Mouse (Mus musculus) embryonic facial prominence, embryonic 14.5 days (tissue): ENCODE data around the gene Oprm1. TPM values are rescaled to one million over a fixed set of nuclear protein-coding genes. Genes with fewer than 3 reads are reported as not detected.
A peak's percentile ranks its signal among the peaks of the same experiment; 100 is the strongest.

Experiments
- ATAC-seq: fragments of 200-750 bp; cut with Nextera tagmentation; 2 replicates; pipeline ENCODE4 v1.8.0; 2017; ENCODE audit warnings: low read depth, moderate number of reproducible peaks, moderate TSS enrichment
- DNase-seq: peaks from one replicate; pipeline ENCODE4 v3.0.0-alpha.2; 2015; ENCODE audit warnings: low spot score
- H3K27ac ChIP-seq: fragments of 300-500 bp; sonication (generic); replicated peaks from 2 replicates; pipeline ENCODE4 v1.5.1; 2014; ENCODE audit warnings: low read depth, mild to moderate bottlenecking, low read length, moderate library complexity
- H3K27me3 ChIP-seq: fragments of 300-500 bp; sonication (generic); replicated peaks from 2 replicates; pipeline ENCODE4 v1.6.1; 2014; ENCODE audit warnings: low read length; ENCODE audit not compliant: control insufficient read depth, insufficient read depth
- H3K36me3 ChIP-seq: fragments of 300-500 bp; sonication (generic); 2 replicates; pipeline ENCODE4 v1.6.1; 2014; ENCODE audit warnings: low read length, mixed read lengths; ENCODE audit not compliant: control insufficient read depth, insufficient read depth
- H3K4me1 ChIP-seq: fragments of 300-500 bp; sonication (generic); 2 replicates; pipeline ENCODE4 v1.6.1; 2014; ENCODE audit warnings: antibody characterized with exemption, low read length; ENCODE audit not compliant: control insufficient read depth, insufficient read depth
- H3K4me2 ChIP-seq: fragments of 300-500 bp; sonication (generic); 2 replicates; pipeline ENCODE4 v1.6.1; 2014; ENCODE audit warnings: low read depth, mild to moderate bottlenecking, low read length, moderate library complexity, mixed read lengths
- H3K4me3 ChIP-seq: fragments of 300-500 bp; sonication (generic); 2 replicates; pipeline ENCODE4 v1.5.1; 2014; ENCODE audit warnings: low read depth, mild to moderate bottlenecking, low read length
- H3K9ac ChIP-seq: fragments of 300-500 bp; sonication (generic); 2 replicates; pipeline ENCODE4 v1.6.1; 2014; ENCODE audit warnings: low read depth, mild to moderate bottlenecking, low read length, moderate library complexity, mixed read lengths
- H3K9me3 ChIP-seq: fragments of 300-500 bp; sonication (generic); 2 replicates; pipeline ENCODE4 v1.6.1; 2016; ENCODE audit warnings: low read length; ENCODE audit not compliant: control insufficient read depth
- WGBS: fragments of 180-500 bp; shearing (Covaris S2); extraction: QIAGEN DNeasy Blood & Tissue Kit; methylation state at CpG from one replicate; pipeline ENCODE4 v1.1.7; 2014; 5-methylcytosine and 5-hydroxymethylcytosine counted together
- polyA plus RNA-seq: library from polyadenylated mRNA; unstranded; fragments of >200 nt; fragmentation: Nextera tagmentation; extraction: Ambion mirVana; gene quantifications from 2 replicates; pipeline ENCODE4 v1.2.1, GENCODE M21; 2014

Oprm1 gene
- polyA plus RNA-seq, 1 experiment from 2014 or later: 0.22 TPM

DNA sequence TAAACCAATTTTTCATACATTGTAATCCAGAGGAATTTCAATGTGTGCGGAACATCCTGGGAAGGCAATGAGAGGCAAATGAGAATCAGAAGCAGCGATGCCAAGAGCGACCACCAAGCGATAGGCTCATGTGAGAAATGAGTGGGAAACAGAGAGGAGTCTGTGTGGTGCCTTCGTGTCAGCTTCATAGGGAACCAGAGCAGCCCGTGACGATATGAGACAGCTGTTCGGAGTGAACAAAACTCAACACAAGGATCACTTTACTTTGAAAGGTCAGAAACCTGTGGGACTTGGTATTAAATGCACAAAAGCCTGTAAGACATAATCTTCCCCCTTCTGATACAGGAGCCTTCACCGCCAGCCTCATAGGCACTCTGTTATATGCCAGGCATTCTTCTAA lies 262.2 kb downstream of the Oprm1 start:
- H3K4me3 ChIP-seq: no peak overlapping the region
- WGBS: 67% methylated on average over 9 of the region's 9 CpGs
- H3K36me3 ChIP-seq: no peaks in the 10 kb centered on the region
- no peaks in the 10 kb centered on the region for H3K4me1 ChIP-seq
- peak; percentile 51 for DNase-seq
- H3K4me2 ChIP-seq: no peak overlapping the region
- H3K27me3 ChIP-seq: no peaks in the 10 kb centered on the region
- H3K9me3 ChIP-seq: no peaks in the 10 kb centered on the region
- no peak overlapping the region for H3K9ac ChIP-seq
- ATAC-seq: peak; percentile 70; the same call in 1 of the 2 replicates
- H3K27ac ChIP-seq: no peak overlapping the region

DNA sequence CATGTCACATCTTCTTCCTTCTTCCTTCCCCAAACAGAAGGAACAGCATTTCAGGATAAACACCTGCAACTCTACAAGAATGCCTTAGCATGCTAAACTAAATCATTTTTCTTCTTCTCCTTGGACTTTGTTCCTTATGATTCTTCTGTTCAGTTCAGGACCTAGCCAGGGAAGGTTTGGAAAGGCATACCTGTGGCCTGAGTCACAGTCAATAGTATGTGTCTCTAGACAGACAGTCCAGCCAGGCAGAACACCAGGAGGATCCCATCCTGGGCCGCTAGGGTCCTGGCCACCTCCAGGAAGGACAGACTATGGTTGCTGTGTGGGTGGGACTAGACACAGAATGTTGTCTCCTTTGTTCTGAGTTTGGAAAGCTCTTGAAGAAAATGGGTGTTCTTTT lies 266.7 kb downstream of the Oprm1 start:
- 77% methylated on average over 1 of the region's 1 CpGs for WGBS
- Histone ChIP-seq H3K4me3 (no peak overlapping the region), H3K4me1 (no peaks in the 10 kb centered on the region), H3K9ac (no peak overlapping the region), H3K4me2 (no peak overlapping the region), H3K27ac (no peak overlapping the region), H3K36me3 (no peaks in the 10 kb centered on the region), H3K9me3 (no peaks in the 10 kb centered on the region), H3K27me3 (no peaks in the 10 kb centered on the region)
- DNase-seq: no peak
- no peak for ATAC-seq

DNA sequence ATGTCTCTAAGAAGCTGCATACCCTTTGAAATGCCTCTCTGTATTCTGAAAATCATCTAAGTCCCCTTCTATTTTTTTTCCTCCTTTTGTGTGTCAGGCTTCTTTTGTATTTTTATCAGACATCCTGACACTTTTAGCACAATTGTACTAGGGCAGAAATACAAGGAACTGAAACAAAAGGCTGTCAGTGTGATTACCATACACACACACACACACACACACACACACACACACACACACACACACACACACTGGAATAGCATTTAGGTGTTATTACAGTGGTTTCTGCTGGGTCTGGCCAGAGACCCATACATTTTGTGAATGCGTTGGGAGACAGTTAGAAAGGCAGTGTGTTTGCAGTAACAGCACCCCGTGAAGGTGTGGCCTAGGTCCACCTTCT lies 275.2 kb downstream of the Oprm1 start:
- DNase-seq: no peak
- Histone ChIP-seq H3K36me3 (no peaks in the 10 kb centered on the region), H3K9ac (no peak overlapping the region), H3K4me1 (no peaks in the 10 kb centered on the region), H3K27me3 (no peaks in the 10 kb centered on the region), H3K4me3 (no peak overlapping the region), H3K4me2 (no peak overlapping the region), H3K9me3 (no peaks in the 10 kb centered on the region), H3K27ac (no peak overlapping the region)
- no peak for ATAC-seq
- WGBS: 98% methylated on average over 2 of the region's 2 CpGs

DNA sequence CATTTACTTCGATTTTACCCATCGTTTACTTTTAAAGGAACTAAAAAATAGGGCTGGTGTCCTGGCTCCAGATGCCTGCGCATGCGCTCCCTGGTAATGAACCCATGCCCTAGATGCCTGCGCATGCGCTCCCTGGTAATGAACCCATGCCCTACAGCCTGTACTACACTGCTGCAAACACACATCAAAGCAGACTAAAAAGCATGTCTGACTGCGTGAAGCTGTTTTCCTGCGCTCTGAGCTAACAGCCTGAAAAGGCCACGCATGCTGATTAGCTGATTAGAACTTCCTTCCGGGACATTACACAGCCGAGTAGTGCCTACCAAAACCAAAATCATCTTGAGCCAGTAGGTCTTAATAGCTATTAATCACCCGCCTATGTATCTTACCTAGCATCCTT lies 277.2 kb downstream of the Oprm1 start:
- Histone ChIP-seq H3K9ac (no peak overlapping the region), H3K27ac (no peak overlapping the region), H3K4me1 (peaks cover 6% of the 10 kb centered on the region), H3K9me3 (no peaks in the 10 kb centered on the region), H3K27me3 (no peaks in the 10 kb centered on the region), H3K4me3 (no peak overlapping the region), H3K4me2 (no peak overlapping the region), H3K36me3 (no peaks in the 10 kb centered on the region)
- no peak for ATAC-seq
- DNase-seq: no peak
- WGBS: 71% methylated on average over 12 of the region's 12 CpGs

DNA sequence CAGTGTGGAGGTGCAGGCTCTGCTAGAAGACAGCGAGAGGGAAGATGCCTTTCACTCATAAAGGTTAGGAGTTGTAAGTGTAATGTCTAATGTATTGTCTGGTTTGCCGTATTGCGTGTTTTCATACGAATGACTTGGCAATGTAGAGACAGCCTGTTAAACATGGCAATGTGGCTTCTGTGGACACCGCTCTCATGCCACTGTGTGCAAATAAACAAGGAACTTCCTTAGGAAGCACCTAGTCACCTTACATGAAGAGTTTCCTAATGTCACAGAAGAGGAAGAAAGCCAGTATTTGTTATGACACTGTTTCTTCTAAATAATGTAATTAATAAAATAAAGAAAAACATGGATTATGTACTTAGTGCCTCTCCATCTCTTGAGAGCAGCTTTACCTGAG lies 278.9 kb downstream of the Oprm1 start:
- Histone ChIP-seq H3K4me3 (no peak overlapping the region), H3K9me3 (no peaks in the 10 kb centered on the region), H3K36me3 (no peaks in the 10 kb centered on the region), H3K9ac (no peak overlapping the region), H3K4me1 (peaks cover 9% of the 10 kb centered on the region), H3K27ac (no peak overlapping the region), H3K4me2 (no peak overlapping the region), H3K27me3 (no peaks in the 10 kb centered on the region)
- ATAC-seq (no peak), DNase-seq (no peak)
- WGBS: 91% methylated on average over 5 of the region's 5 CpGs

DNA sequence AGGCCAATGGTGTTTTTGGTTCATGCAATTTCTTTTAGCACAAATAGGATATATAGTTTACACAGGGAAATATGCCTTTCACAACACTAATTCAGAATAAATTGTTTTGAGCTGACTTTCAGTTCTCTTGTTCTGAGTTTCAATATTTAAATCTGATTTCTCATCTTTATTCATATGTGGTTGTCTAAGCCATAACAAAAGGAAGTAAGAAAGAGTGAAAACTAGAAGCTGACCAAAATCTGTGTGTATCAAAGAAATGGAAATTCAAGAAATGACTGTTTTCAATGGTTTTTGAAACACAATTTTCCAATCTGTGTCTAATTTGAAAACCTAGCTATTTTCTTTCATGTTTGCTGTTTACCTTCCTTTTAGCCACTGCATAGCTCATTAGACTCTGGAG lies 282.7 kb downstream of the Oprm1 start:
- no peak overlapping the region for H3K9ac ChIP-seq
- no peaks in the 10 kb centered on the region for H3K9me3 ChIP-seq
- no peak overlapping the region for H3K27ac ChIP-seq
- H3K4me2 ChIP-seq: no peak overlapping the region
- no peak overlapping the region for H3K4me3 ChIP-seq
- H3K4me1 ChIP-seq: peaks cover 9% of the 10 kb centered on the region
- H3K27me3 ChIP-seq: no peaks in the 10 kb centered on the region
- H3K36me3 ChIP-seq: no peaks in the 10 kb centered on the region
- ATAC-seq (no peak), DNase-seq (no peak)

DNA sequence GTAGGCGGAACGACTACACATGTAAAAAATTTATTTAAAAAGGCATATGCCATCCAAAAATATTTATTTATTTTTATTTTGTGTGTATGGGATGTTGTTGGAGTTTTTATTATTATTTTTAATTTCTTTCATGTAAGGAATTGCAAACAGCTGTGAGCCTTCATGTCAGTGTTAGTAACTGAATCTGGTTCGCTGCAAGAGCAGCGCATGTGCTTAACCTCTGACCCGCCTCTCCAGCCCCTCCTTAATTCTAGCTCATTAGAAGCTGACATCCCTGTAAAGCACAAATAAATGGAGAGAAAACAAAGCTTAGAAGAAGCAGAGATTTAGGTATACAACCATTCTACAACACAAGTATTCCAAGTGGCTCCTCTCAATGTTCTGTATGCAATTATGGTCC lies 285.6 kb downstream of the Oprm1 start:
- 63% methylated on average over 5 of the region's 5 CpGs for WGBS
- ATAC-seq: no peak

DNA sequence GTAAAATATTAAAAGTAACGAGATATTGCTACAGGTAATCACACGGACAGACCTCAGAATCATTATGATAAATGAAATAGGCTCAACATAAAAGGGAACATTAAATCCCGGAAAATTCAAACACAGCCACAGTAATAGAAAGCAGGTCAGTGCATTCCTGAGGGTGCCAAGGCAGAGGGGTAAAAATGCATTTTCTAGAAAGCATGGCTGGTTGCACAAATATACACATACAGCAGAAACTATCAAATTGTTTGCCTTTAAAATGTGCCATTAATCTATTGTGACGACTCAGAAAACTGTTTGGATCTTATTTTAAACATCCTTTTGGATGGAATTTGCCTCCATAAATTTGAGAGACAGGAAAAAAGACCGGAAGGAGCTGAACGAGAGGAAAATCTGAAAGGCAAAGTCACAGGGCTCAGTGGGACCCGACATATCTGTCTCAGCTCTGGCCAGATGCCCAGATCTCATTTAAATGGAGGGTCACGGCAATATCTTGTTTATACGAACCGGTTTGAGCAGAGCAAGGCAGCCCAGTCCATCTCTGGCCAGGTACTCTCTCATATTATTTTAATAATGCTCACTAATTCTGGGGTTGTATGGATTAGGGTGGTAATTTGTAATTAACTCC lies 289.1 kb downstream of the Oprm1 start:
- Histone ChIP-seq H3K27ac (no peak overlapping the region; the same call in 1 of the 2 replicates), H3K9ac (no peak overlapping the region), H3K36me3 (no peaks in the 10 kb centered on the region), H3K27me3 (no peaks in the 10 kb centered on the region), H3K4me1 (peaks cover 3% of the 10 kb centered on the region), H3K9me3 (no peaks in the 10 kb centered on the region), H3K4me3 (no peak overlapping the region), H3K4me2 (no peak overlapping the region)
- WGBS: 33% methylated on average over 10 of the region's 10 CpGs
- DNase-seq: peak; percentile 80
- ATAC-seq: peak; percentile 70

More for the DNA sequence above, 285.6 kb downstream of the Oprm1 start:
- H3K9ac ChIP-seq: no peak overlapping the region
- no peaks in the 10 kb centered on the region for H3K36me3 ChIP-seq
- H3K9me3 ChIP-seq: no peaks in the 10 kb centered on the region
- no peak overlapping the region for H3K4me3 ChIP-seq
- DNase-seq: no peak
- peaks cover 9% of the 10 kb centered on the region for H3K4me1 ChIP-seq
- no peaks in the 10 kb centered on the region for H3K27me3 ChIP-seq
- no peak overlapping the region for H3K4me2 ChIP-seq
- H3K27ac ChIP-seq: no peak overlapping the region

DNA sequence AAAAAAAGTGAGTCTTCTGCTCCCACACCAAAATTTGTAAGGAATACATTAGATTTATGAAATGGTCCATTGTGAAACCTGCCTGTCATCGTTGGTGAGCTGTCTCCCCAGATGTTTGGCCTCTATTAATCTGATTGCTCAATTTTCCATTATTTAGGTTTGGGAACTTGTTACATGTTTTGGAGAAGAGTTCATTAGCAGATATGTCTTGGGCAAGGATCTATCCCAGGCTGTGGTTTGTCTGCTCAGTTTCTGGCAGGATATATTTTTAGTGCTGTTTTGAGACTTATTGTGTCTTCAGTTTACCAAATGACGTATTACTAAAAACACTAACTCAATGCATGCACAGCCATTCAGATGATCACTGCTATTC lies 289.6 kb downstream of the Oprm1 start:
- no peak overlapping the region for H3K9ac ChIP-seq
- 56% methylated on average over 2 of the region's 2 CpGs for WGBS
- H3K27ac ChIP-seq: no peak overlapping the region
- no peaks in the 10 kb centered on the region for H3K27me3 ChIP-seq
- H3K9me3 ChIP-seq: no peaks in the 10 kb centered on the region
- DNase-seq (no peak), ATAC-seq (no peak)
- H3K4me1 ChIP-seq: peaks cover 6% of the 10 kb centered on the region
- H3K4me3 ChIP-seq: no peak overlapping the region
- H3K36me3 ChIP-seq: no peaks in the 10 kb centered on the region
- no peak overlapping the region for H3K4me2 ChIP-seq
